Mouse (Mus musculus): ENCODE results near the gene Atp2c2. TPM values are rescaled to one million over a fixed set of nuclear protein-coding genes. Genes with fewer than 3 reads are reported as not detected.

The Atp2c2 gene
- polyA plus RNA-seq, 1 experiment from 2014 or later, result 0.33 TPM

DNA sequence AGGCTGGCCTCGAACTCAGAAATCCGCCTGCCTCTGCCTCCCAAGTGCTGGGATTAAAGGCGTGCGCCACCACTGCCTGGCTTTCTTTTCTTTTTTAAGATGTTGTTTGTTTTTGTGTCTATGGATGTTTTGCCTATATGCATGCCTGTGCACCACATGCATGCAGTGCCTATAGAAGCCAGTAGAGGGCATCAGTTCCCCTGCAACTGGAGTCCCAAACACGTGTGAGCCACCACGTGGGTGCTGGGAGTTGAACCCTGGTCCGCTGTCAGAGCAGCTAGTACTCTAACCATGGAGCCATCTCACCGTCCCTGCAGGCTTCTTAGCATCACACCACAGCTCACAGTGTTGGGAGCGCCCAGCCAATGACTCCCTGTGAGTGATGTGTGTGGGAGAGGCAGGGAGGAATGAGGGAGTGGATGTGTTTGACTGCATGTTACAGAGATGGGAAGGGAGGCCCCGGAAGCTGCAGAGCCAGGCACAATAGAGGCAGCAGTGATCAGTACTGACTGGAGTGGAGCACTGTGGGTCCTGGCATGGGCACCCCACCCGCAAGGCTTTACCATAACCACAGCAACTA lies 25.7 kb upstream of the Atp2c2 start:
- Histone ChIP-seq H3K9ac (no peak overlapping the region), H3K27ac (no peak overlapping the region), H3K4me3 (no peak overlapping the region), H3K27me3 (replicated peaks) (no peaks in the 10 kb centered on the region), H3K4me1 (no peaks in the 10 kb centered on the region), H3K9me3 (peaks cover 3% of the 10 kb centered on the region; the same call in 1 of the 2 replicates), H3K36me3 (no peaks in the 10 kb centered on the region), H3K4me2 (replicated peaks) (no peak overlapping the region)
- no peak for ATAC-seq (ENCODE audit: low FRiP score, low read depth)
- 80% methylated on average over 11 of the region's 11 CpGs for WGBS

DNA sequence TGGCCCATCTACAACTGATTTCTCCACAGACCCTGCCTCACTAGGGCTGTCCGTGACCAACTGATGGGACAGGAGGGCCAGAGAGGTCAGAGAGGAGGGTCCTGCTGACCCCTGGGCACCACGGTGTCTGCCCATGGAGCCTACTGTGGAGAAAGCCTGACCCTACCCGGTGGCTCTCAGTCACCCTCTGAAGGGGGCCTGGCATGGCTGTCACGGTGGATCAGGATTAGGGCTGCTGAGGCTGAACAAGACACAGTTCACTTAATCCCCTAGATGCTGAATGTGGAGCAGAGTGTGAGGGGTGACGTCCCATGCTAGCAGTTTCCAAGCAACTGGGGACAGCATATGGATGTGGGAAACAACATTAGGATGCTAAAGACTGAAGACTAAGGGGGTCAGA lies 24.4 kb upstream of the Atp2c2 start:
- H3K4me3 ChIP-seq, result no peak overlapping the region
- 82% methylated on average over 5 of the region's 5 CpGs for WGBS
- no peak for ATAC-seq (ENCODE audit: low FRiP score, low read depth)
- peaks cover 3% of the 10 kb centered on the region; the same call in 1 of the 2 replicates for H3K9me3 ChIP-seq
- H3K9ac ChIP-seq, result no peak overlapping the region
- H3K36me3 ChIP-seq, result no peaks in the 10 kb centered on the region
- H3K4me1 ChIP-seq, result no peaks in the 10 kb centered on the region
- H3K4me2 ChIP-seq (replicated peaks), result no peak overlapping the region
- no peaks in the 10 kb centered on the region for H3K27me3 ChIP-seq (replicated peaks)
- H3K27ac ChIP-seq, result no peak overlapping the region

DNA sequence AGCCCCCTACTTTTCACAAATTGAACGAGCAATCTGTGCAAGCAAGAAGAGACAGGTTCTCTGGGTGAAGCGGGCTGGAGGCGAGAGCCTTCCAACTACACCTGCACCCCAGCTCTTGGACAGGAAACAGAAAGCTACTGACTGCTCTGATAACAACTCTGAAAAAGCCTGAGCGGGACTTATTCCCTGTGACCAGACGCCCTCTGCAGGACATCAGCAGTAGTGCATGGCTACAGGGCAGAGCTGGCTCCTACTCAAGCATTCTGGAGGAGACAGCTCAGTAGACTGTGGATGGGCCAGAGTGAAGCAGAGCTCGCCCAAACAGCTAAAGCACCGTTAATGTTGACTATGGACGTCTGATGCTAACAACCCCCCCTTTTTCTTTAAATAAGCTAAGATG lies 23.4 kb upstream of the Atp2c2 start:
- H3K4me1 ChIP-seq, result no peaks in the 10 kb centered on the region
- H3K36me3 ChIP-seq, result no peaks in the 10 kb centered on the region
- ATAC-seq (ENCODE audit: low FRiP score, low read depth), result no peak
- H3K4me3 ChIP-seq, result no peak overlapping the region
- H3K4me2 ChIP-seq (replicated peaks), result no peak overlapping the region
- H3K9me3 ChIP-seq, result peaks cover 3% of the 10 kb centered on the region; the same call in 1 of the 2 replicates
- no peak overlapping the region for H3K27ac ChIP-seq
- no peaks in the 10 kb centered on the region for H3K27me3 ChIP-seq (replicated peaks)
- WGBS, result 22% methylated on average over 8 of the region's 8 CpGs
- H3K9ac ChIP-seq, result no peak overlapping the region

DNA sequence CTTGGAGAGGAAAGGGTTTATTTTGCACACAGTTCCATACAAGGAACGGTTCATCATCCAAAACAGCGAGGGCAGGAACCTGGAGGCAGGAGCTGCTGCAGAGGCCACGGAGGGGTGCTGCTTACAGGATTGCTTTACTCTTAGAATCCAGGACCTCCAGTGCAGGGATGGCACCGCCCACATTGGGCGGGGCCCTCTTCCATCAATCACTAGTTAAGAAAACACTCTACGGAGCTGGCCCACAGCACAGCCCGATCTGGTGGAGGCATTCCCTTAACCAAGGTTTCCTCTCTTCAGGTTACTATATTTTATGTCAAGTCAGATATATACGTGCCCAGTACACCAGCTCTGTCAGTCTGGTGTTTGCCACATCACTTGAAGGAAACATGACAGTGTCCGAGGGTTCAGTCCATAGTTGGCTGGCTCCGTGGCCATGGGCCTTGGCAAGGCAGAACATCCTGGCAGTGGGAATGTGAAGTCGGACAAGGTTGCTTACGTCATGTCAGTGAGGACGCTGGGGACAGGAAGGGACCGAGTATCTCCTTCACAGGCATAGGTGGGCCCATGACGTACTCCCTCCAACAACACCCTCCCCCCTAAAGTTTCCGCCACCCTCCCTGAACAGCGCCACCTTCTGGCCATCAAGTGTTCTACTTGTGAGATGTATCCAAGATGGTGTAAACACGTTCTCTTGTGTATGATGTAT lies 21.5 kb upstream of the Atp2c2 start:
- peak; percentile 52; the same call in 1 of the 2 replicates for ATAC-seq (ENCODE audit: low FRiP score, low read depth)
- Histone ChIP-seq H3K36me3 (no peaks in the 10 kb centered on the region), H3K4me2 (replicated peaks) (peak overlapping the region; percentile 48), H3K9me3 (peaks cover 3% of the 10 kb centered on the region; the same call in 1 of the 2 replicates), H3K27ac (no peak overlapping the region), H3K27me3 (replicated peaks) (no peaks in the 10 kb centered on the region), H3K9ac (no peak overlapping the region), H3K4me3 (no peak overlapping the region), H3K4me1 (no peaks in the 10 kb centered on the region)
- WGBS, result 10% methylated on average over 18 of the region's 18 CpGs

DNA sequence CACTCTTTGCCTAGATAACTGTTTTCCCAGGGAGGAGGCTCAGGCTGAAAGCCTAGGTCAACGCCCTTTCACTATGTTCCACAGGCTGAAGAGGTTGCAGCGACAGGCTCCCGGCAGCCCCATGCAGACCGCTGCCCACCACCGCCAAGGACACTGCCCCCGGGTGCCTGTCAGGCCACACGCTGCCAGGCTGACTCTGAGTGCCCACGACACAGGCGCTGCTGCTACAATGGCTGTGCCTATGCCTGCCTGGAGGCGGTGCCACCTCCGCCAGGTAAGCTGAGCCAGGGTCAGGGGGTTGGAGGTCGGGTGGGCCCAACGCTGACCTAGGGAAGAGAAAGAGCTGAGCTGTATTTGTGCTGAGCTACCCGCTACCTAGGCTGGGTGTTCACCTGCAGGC lies 20.6 kb upstream of the Atp2c2 start:
- Histone ChIP-seq H3K4me3 (no peak overlapping the region), H3K4me1 (no peaks in the 10 kb centered on the region), H3K9me3 (peaks cover 1% of the 10 kb centered on the region; the same call in 1 of the 2 replicates), H3K27ac (no peak overlapping the region), H3K36me3 (no peaks in the 10 kb centered on the region), H3K4me2 (replicated peaks) (no peak overlapping the region), H3K9ac (no peak overlapping the region), H3K27me3 (replicated peaks) (no peaks in the 10 kb centered on the region)
- no peak for ATAC-seq (ENCODE audit: low FRiP score, low read depth)
- WGBS, result 67% methylated on average over 14 of the region's 14 CpGs

DNA sequence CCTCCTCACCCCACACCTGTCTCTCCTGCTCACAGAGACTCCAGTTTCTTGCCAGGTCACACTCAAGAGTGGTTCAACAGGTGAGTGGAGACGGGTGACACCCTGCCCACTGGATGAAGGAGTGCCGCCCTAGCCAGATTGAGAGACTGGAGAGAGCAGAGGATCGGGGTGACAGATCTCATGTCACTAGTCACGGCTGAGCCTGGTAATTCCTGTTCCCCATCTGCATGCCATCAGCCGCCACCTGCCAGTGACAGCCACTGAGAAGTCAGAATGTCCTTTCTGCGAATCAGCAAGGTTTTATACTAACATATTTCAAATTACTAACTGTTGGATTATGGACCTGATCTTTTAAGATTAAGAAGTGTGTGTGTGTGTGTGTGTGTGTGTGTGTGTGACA lies 9.2 kb upstream of the Atp2c2 start:
- Histone ChIP-seq H3K27me3 (replicated peaks) (no peaks in the 10 kb centered on the region), H3K4me3 (no peak overlapping the region), H3K36me3 (no peaks in the 10 kb centered on the region), H3K4me1 (peaks cover 19% of the 10 kb centered on the region), H3K9ac (no peak overlapping the region), H3K9me3 (no peaks in the 10 kb centered on the region), H3K27ac (no peak overlapping the region), H3K4me2 (replicated peaks) (no peak overlapping the region)
- ATAC-seq (ENCODE audit: low FRiP score, low read depth), result no peak
- 81% methylated on average over 6 of the region's 6 CpGs for WGBS

DNA sequence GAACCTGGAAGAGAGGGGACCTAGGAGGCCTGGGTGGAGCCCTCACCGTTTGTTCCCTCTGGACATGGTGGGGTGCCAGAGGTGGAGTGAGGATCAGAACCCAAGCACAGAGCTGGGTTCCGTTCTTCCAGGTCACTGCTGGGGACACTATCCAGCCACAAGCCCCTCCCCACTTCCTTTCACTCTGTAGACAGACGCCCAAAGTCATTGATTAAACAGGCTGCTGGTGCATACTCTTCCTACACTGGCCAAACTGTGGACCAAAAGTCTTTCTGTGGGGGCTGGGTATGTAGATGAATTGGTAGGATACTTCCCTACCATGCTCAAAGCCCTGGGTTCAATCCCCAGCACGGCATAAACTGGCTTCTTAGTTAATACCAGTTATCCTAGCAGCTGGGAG lies 7.8 kb upstream of the Atp2c2 start:
- no peak overlapping the region for H3K4me3 ChIP-seq
- H3K9ac ChIP-seq, result no peak overlapping the region
- no peaks in the 10 kb centered on the region for H3K9me3 ChIP-seq
- H3K27ac ChIP-seq, result no peak overlapping the region
- peaks cover 14% of the 10 kb centered on the region for H3K4me1 ChIP-seq
- ATAC-seq (ENCODE audit: low FRiP score, low read depth), result no peak
- no peaks in the 10 kb centered on the region for H3K36me3 ChIP-seq
- H3K4me2 ChIP-seq (replicated peaks), result no peak overlapping the region
- no peaks in the 10 kb centered on the region for H3K27me3 ChIP-seq (replicated peaks)
- 84% methylated on average over 4 of the region's 4 CpGs for WGBS

DNA sequence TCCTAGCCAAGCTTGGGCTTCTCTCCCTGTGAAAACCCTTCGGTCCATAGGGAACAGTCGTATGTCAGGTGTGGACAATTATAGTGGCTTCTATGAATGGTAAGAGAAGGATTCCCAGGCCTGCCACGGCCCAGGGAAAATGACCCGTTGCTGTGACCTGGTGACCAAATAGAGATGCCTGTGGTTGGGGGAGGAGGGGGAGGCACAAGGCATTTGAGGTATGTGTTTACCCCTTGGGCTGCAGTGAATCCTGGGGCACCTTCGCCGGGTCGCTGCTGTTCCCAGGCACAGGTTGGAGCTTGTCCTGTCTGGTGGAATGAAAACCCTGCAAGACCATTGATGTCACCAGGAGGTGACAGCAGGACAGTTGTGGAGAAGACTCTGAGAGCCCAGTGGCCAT lies 5.1 kb upstream of the Atp2c2 start:
- Histone ChIP-seq H3K27me3 (replicated peaks) (peaks cover 19% of the 10 kb centered on the region), H3K4me2 (replicated peaks) (no peak overlapping the region), H3K9me3 (no peaks in the 10 kb centered on the region), H3K36me3 (no peaks in the 10 kb centered on the region), H3K27ac (no peak overlapping the region), H3K9ac (no peak overlapping the region), H3K4me3 (no peak overlapping the region), H3K4me1 (peaks cover 2% of the 10 kb centered on the region)
- no peak for ATAC-seq (ENCODE audit: low FRiP score, low read depth)
- WGBS, result 82% methylated on average over 7 of the region's 7 CpGs

DNA sequence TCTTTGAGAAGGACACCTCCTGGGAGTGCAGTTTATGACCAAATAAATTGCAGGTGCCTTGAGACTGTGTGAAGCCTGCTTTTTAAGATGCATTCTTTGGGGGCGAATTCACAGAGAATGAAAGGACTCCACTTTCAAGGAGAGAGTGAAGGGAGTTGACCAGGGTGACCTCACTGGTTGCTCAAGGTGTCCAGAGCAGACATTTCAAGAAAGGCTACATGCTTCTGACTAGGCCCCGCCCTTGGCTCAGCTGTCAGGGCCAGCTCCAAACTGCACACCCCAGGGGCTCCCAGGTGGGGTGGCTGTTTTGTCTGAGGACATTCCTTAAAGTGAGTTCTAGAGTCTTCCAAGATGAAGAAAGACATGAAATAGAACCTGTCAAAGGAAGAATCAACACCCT lies 2.6 kb upstream of the Atp2c2 start:
- ATAC-seq (ENCODE audit: low FRiP score, low read depth), result no peak
- Histone ChIP-seq H3K27me3 (replicated peaks) (peaks cover 40% of the 10 kb centered on the region), H3K9me3 (no peaks in the 10 kb centered on the region), H3K36me3 (no peaks in the 10 kb centered on the region), H3K4me2 (replicated peaks) (no peak overlapping the region), H3K4me3 (no peak overlapping the region), H3K9ac (no peak overlapping the region), H3K27ac (no peak overlapping the region), H3K4me1 (peaks cover 3% of the 10 kb centered on the region; the same call in 1 of the 2 replicates)
- WGBS, result 85% methylated on average over 2 of the region's 2 CpGs

DNA sequence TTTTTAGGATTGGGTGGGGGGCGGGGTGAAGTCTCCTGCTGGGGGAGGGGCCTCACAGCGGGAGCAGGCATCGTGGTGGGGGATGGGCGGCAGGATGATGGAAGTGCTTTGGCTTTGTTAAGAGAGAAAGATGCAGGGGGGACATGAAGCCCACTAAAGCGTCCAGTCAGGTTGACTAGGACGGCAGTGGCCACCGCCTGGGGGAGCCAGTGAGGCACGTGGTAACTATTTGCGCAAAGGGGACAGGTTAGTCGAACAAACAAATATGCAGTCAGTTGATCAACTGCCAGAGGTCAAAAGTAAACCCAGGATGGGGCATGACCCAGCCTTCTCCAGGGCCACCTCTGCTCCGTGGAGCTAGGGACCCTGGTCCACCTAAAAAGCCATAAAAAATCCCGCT lies 849 bp upstream of the Atp2c2 start:
- Histone ChIP-seq H3K36me3 (no peaks in the 10 kb centered on the region), H3K27me3 (replicated peaks) (peaks cover 42% of the 10 kb centered on the region), H3K4me3 (no peak overlapping the region), H3K9me3 (no peaks in the 10 kb centered on the region), H3K9ac (no peak overlapping the region), H3K27ac (no peak overlapping the region), H3K4me1 (peaks cover 3% of the 10 kb centered on the region; the same call in 1 of the 2 replicates), H3K4me2 (replicated peaks) (no peak overlapping the region)
- no peak for ATAC-seq (ENCODE audit: low FRiP score, low read depth)
- WGBS, result 1% methylated on average over 12 of the region's 12 CpGs

DNA sequence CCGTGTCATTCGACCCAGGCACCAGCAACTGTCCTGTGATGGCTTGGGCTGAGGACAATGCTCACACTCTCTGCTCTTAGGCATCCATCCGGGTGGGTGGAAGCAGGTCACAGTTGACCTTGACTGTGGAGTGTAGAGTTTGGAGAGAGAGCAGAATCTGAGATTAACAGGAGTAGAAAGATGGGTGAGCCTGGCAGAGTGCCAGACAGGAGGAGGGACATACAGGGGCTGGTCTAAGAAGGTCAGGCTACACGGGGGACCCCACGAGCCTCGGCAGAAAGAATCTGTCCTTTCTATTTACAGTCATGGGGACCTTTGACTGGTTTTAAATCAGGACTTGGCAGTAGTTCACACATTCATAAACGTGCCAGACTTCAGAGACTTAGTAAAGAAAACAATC lies 3.2 kb downstream of the Atp2c2 start:
- no peaks in the 10 kb centered on the region for H3K9me3 ChIP-seq
- no peak overlapping the region for H3K27ac ChIP-seq
- no peak for ATAC-seq (ENCODE audit: low FRiP score, low read depth)
- peaks cover 3% of the 10 kb centered on the region; the same call in 1 of the 2 replicates for H3K4me1 ChIP-seq
- H3K4me3 ChIP-seq, result no peak overlapping the region
- H3K4me2 ChIP-seq (replicated peaks), result no peak overlapping the region
- H3K27me3 ChIP-seq (replicated peaks), result peaks cover 40% of the 10 kb centered on the region
- H3K36me3 ChIP-seq, result no peaks in the 10 kb centered on the region
- H3K9ac ChIP-seq, result no peak overlapping the region
- 75% methylated on average over 7 of the region's 7 CpGs for WGBS

DNA sequence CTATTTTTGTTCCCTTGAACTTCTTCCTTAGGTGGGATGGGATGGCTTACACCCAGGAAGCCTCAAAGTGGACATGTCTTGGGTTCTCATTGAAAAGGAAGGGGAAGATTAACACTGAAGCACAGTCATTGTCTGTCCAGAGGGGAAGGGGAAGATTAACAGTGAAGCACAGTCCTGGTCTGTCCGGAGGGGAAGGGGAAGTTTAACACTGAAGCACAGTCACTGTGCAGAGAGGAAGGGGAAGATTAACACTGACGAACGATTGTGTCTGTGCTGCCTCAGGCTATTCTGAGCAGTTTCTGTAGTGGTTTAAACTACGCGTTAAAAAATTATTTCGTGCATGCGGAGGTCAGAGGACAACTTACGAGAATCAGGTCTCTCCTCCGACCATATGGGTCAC lies 7.3 kb downstream of the Atp2c2 start:
- ATAC-seq (ENCODE audit: low FRiP score, low read depth), result no peak
- Histone ChIP-seq H3K4me2 (replicated peaks) (no peak overlapping the region), H3K36me3 (no peaks in the 10 kb centered on the region), H3K9ac (no peak overlapping the region), H3K27me3 (replicated peaks) (0 out of 2 replicates have a peak, but pooled peaks cover 2% of the 10 kb centered on the region), H3K4me1 (peaks cover 6% of the 10 kb centered on the region), H3K27ac (no peak overlapping the region), H3K9me3 (no peaks in the 10 kb centered on the region), H3K4me3 (no peak overlapping the region)
- 92% methylated on average over 9 of the region's 9 CpGs for WGBS

DNA sequence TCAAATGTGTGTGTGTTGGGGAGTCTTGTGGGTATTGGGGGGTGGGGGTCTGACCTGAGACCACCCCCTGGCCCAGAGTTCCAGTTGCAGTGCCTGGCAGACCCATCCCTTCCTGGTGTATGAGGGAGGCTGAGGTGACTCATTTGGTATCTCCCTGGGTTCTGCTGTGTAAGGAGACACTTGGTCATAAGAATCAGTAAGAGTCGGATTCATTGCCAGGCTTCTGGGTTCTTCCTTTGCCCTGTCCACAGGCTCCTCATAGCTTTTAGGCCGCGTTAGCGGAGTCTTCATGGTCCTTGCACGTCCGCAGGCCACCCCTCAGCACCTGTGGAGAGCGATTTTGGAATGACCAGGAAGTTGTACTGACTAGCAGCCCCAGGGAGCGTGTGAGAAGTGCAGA lies 8.7 kb downstream of the Atp2c2 start:
- Histone ChIP-seq H3K36me3 (no peaks in the 10 kb centered on the region), H3K4me1 (peaks cover 7% of the 10 kb centered on the region), H3K9me3 (no peaks in the 10 kb centered on the region), H3K4me2 (replicated peaks) (no peak overlapping the region), H3K27me3 (replicated peaks) (no peaks in the 10 kb centered on the region), H3K9ac (no peak overlapping the region), H3K4me3 (no peak overlapping the region), H3K27ac (no peak overlapping the region)
- ATAC-seq (ENCODE audit: low FRiP score, low read depth), result no peak
- WGBS, result 90% methylated on average over 8 of the region's 8 CpGs

Measured in neural tube, embryonic 12.5 days (tissue).